Mouse (Mus musculus) right cerebral cortex, adult 18-20 months (tissue): ENCODE results near the gene Adgrv1.

Experiments
- DNase-seq: peaks from one replicate; pipeline ENCODE4 v3.0.0; 2022; ENCODE audit warnings: mixed read lengths

Adgrv1 gene

GRCm38 (mm10) chr13:81610349-81610748, 22.6 kb downstream of the Adgrv1 start:
- peak; percentile 2 for DNase-seq

- no peak for DNase-seq
Observed at GRCm38 (mm10) chr13:81606991-81607390, 26.0 kb downstream of the Adgrv1 start.

GRCm38 (mm10) chr13:81596910-81597607, 35.9 kb downstream of the Adgrv1 start:
- DNase-seq: no peak

GRCm38 (mm10) chr13:81578692-81579091, 54.3 kb downstream of the Adgrv1 start:
- no peak for DNase-seq

GRCm38 (mm10) chr13:81570241-81570821, 62.6 kb downstream of the Adgrv1 start:
- DNase-seq: no peak

GRCm38 (mm10) chr13:81550024-81550423, 82.9 kb downstream of the Adgrv1 start:
- no peak for DNase-seq

GRCm38 (mm10) chr13:81534916-81535315, 98.0 kb downstream of the Adgrv1 start:
- DNase-seq: no peak

- no peak for DNase-seq
Observed at GRCm38 (mm10) chr13:81526687-81527086, 106.3 kb downstream of the Adgrv1 start.

- DNase-seq: peak; percentile 39
Observed at GRCm38 (mm10) chr13:81510142-81510541, 122.8 kb downstream of the Adgrv1 start.

GRCm38 (mm10) chr13:81497035-81497434, 135.9 kb downstream of the Adgrv1 start:
- DNase-seq: no peak

GRCm38 (mm10) chr13:81491971-81492370, 141.0 kb downstream of the Adgrv1 start:
- peak; percentile 21 for DNase-seq

- DNase-seq: no peak
Observed at GRCm38 (mm10) chr13:81486980-81487379, 146.0 kb downstream of the Adgrv1 start.

GRCm38 (mm10) chr13:81473750-81474149, 159.2 kb downstream of the Adgrv1 start:
- DNase-seq: no peak

- peak; percentile 33 for DNase-seq
Observed at GRCm38 (mm10) chr13:81466661-81467060, 166.3 kb downstream of the Adgrv1 start.

GRCm38 (mm10) chr13:81465794-81466193, 167.2 kb downstream of the Adgrv1 start:
- no peak for DNase-seq

- DNase-seq: no peak
Observed at GRCm38 (mm10) chr13:81449630-81450029, 183.3 kb downstream of the Adgrv1 start.

- no peak for DNase-seq
Observed at GRCm38 (mm10) chr13:81449198-81449597, 183.8 kb downstream of the Adgrv1 start.

GRCm38 (mm10) chr13:81441412-81441811, 191.5 kb downstream of the Adgrv1 start:
- DNase-seq: no peak

GRCm38 (mm10) chr13:81439390-81440025, 193.4 kb downstream of the Adgrv1 start:
- peak; percentile 79 for DNase-seq

GRCm38 (mm10) chr13:81437088-81437487, 195.9 kb downstream of the Adgrv1 start:
- DNase-seq: no peak

GRCm38 (mm10) chr13:81426896-81427755, 205.8 kb downstream of the Adgrv1 start:
- DNase-seq: peak; percentile 40

- DNase-seq: no peak
Observed at GRCm38 (mm10) chr13:81425111-81425510, 207.8 kb downstream of the Adgrv1 start.

- DNase-seq: no peak
Observed at GRCm38 (mm10) chr13:81424002-81424401, 209.0 kb downstream of the Adgrv1 start.
